Mouse (Mus musculus): ENCODE measurements around the gene Nudcd3. TPM values are rescaled to one million over a fixed set of nuclear protein-coding genes. Genes with fewer than 3 reads are reported as not detected.

Nudcd3 gene
- polyA plus RNA-seq, 1 experiment from 2014 or later = 30.4 TPM

DNA sequence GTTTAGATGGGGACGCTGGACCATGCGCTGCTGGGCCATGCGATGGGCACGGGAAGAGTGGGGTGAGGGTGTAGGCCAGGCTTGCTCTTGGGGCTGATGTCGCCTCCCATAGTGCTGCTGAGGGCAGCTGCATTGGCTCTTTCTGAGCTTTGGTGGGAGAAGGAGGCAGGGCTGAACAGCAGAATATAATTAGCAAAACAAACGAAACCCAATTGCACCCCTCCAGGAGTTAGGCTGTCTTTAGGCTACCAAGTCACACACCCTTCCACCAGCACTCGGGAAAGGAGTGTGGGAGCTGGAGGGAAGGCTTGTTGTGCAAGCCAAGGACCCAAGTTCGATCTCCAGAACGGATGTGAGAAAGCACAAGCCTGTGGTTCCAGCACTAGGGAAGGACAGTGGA is 133.1 kb downstream of the Nudcd3 start:
- H3K9me3 ChIP-seq (ENCODE audit: control insufficient read depth, low read length) = no peaks in the 10 kb centered on the region
- no peak overlapping the region for H3K4me3 ChIP-seq (ENCODE audit: control insufficient read depth in 1 of 2, insufficient read depth in 1 of 2, low read depth in 1 of 2, low read length in 2 of 2)
- 49% methylated on average over 9 of the region's 9 CpGs for WGBS
- H3K4me1 ChIP-seq (ENCODE audit: control insufficient read depth in 2 of 2, insufficient read depth in 2 of 2, low read length in 2 of 2) = peaks cover 0 to 15% of the 10 kb centered on the region in 2 experiments; a peak in 3 of 4 replicates
- ATAC-seq (ENCODE audit: insufficient number of reproducible peaks, insufficient read depth, low FRiP score, low read depth) = no peak
- H3K9ac ChIP-seq (ENCODE audit: low read length) = no peak overlapping the region
- H3K27ac ChIP-seq (replicated peaks in 1 of 2; ENCODE audit: control insufficient read depth in 1 of 2, insufficient read depth in 1 of 2, low read depth in 2 of 2, low read length in 2 of 2) = no peak overlapping the region
- H3K27me3 ChIP-seq (ENCODE audit: control insufficient read depth, insufficient read depth, low read length) = peaks cover 82% of the 10 kb centered on the region
- no peaks in the 10 kb centered on the region for H3K36me3 ChIP-seq (ENCODE audit: control insufficient read depth, insufficient read depth, low read length)
- H3K4me2 ChIP-seq (ENCODE audit: low read length) = no peak overlapping the region

DNA sequence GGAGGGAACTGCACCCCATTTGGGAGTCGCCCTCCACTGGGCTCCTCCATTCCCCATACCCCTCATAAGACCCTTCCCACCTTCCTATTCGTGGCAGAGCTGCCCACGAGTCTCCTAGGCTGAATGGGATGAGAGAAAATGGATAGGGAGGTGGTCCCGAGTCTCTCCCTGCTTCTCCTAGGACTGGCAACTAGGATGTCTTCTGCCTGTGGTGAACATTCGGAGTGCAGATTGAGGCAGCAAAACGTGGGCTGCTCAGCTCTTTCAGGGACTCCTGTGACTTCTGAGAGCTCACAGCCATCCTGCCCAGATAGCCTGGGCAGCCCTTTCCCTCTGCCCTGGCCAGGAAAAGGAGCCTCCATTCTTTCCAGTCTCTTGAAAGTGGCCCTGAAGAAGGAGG is 134.0 kb downstream of the Nudcd3 start, which contains the start of gene Camk2b:
TSS of gene Camk2b (minus strand) at position 187 of the 400 bp plus-strand sequence.
- peak within 1 kb of the TSS; percentile 59 to 60 for H3K4me3 ChIP-seq (ENCODE audit: control insufficient read depth in 1 of 2, insufficient read depth in 1 of 2, low read depth in 1 of 2, low read length in 2 of 2)
- 23% methylated on average over 6 of the region's 6 CpGs for WGBS
- H3K36me3 ChIP-seq (ENCODE audit: control insufficient read depth, insufficient read depth, low read length) = no peaks in the 10 kb centered on the region
- H3K4me2 ChIP-seq (ENCODE audit: low read length) = peak within 1 kb of the TSS; percentile 96
- peaks cover 87% of the 10 kb centered on the region for H3K27me3 ChIP-seq (ENCODE audit: control insufficient read depth, insufficient read depth, low read length)
- no peak for ATAC-seq (ENCODE audit: insufficient number of reproducible peaks, insufficient read depth, low FRiP score, low read depth)
- H3K27ac ChIP-seq (replicated peaks in 1 of 2; ENCODE audit: control insufficient read depth in 1 of 2, insufficient read depth in 1 of 2, low read depth in 2 of 2, low read length in 2 of 2) = no peak within 1 kb of the TSS
- H3K9ac ChIP-seq (ENCODE audit: low read length) = peak within 1 kb of the TSS; percentile 66
- no peaks in the 10 kb centered on the region for H3K9me3 ChIP-seq (ENCODE audit: control insufficient read depth, low read length)
- H3K4me1 ChIP-seq (ENCODE audit: control insufficient read depth in 2 of 2, insufficient read depth in 2 of 2, low read length in 2 of 2) = peaks cover 0 to 15% of the 10 kb centered on the region in 2 experiments; a peak in 3 of 4 replicates

DNA sequence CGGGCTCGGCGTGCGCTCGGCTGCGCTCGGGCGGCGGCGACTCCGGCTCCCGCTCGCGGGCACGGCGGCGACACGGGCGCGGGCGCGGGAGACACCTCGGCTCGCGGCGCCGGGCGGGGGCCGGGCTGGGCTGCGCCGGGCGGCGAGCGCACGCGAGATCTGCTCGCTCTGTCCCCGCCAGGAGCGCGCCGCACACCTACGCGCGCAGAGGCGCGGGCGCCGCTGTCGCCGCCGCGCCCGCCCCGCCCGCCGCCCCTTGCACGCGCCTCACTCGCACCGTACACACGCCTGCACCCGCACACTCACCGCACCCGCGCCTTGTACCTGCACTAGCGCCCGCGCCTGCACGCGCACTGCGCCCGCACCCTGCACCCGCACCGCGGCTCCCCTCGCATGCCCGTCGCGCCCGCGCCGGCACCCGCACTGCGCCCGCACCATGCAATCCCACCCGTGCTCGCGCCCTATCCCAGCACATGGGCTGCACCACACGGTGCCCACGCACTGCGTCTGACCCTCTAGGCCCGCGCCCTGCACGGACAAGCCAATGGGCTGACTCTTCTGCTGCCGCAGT is 134.6 kb downstream of the Nudcd3 start:
- Histone ChIP-seq H3K4me2 (ENCODE audit: low read length) (peak overlapping the region; percentile 96), H3K27me3 (ENCODE audit: control insufficient read depth, insufficient read depth, low read length) (peaks cover 87% of the 10 kb centered on the region), H3K9ac (ENCODE audit: low read length) (peak overlapping the region; percentile 66), H3K4me1 (ENCODE audit: control insufficient read depth in 2 of 2, insufficient read depth in 2 of 2, low read length in 2 of 2) (peaks cover 0 to 15% of the 10 kb centered on the region in 2 experiments; a peak in 3 of 4 replicates), H3K9me3 (ENCODE audit: control insufficient read depth, low read length) (no peaks in the 10 kb centered on the region), H3K4me3 (ENCODE audit: control insufficient read depth in 1 of 2, insufficient read depth in 1 of 2, low read depth in 1 of 2, low read length in 2 of 2) (peak overlapping the region; percentile 59 to 60), H3K27ac (replicated peaks in 1 of 2; ENCODE audit: control insufficient read depth in 1 of 2, insufficient read depth in 1 of 2, low read depth in 2 of 2, low read length in 2 of 2) (no peak overlapping the region), H3K36me3 (ENCODE audit: control insufficient read depth, insufficient read depth, low read length) (no peaks in the 10 kb centered on the region)
- 2% methylated on average over 65 of the region's 95 CpGs for WGBS
- ATAC-seq (ENCODE audit: insufficient number of reproducible peaks, insufficient read depth, low FRiP score, low read depth) = no peak

DNA sequence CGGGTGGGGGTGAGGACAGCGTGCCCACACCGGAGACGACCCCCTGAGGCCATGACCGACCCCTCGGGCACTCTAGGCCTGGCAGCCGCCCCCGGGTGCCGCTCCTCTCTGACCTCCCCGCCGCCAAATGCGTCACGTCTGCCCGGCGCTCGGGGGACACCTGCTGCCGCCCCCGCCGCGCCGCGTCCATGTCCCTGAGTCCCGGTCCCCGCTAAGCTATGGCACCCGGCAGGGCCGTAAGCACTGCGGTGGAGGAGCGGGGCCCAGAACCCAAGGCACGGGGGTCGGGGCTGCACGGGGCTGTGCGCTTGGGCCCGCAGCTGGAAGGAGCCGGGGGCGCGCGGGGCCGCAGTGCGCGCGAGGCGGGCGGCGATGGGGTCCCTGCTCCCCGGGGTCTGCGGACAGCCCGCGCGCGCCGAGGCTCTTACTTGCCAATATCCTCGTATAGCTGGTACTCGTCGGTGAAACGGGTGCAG is 135.1 kb downstream of the Nudcd3 start:
- no peak overlapping the region for H3K27ac ChIP-seq (replicated peaks in 1 of 2; ENCODE audit: control insufficient read depth in 1 of 2, insufficient read depth in 1 of 2, low read depth in 2 of 2, low read length in 2 of 2)
- peak overlapping the region; percentile 96 for H3K4me2 ChIP-seq (ENCODE audit: low read length)
- ATAC-seq (ENCODE audit: insufficient number of reproducible peaks, insufficient read depth, low FRiP score, low read depth) = no peak
- no peaks in the 10 kb centered on the region for H3K36me3 ChIP-seq (ENCODE audit: control insufficient read depth, insufficient read depth, low read length)
- H3K4me1 ChIP-seq (ENCODE audit: control insufficient read depth in 2 of 2, insufficient read depth in 2 of 2, low read length in 2 of 2) = peaks cover 0 to 15% of the 10 kb centered on the region in 2 experiments; a peak in 3 of 4 replicates
- H3K9me3 ChIP-seq (ENCODE audit: control insufficient read depth, low read length) = no peaks in the 10 kb centered on the region
- peak overlapping the region; percentile 59 to 60 for H3K4me3 ChIP-seq (ENCODE audit: control insufficient read depth in 1 of 2, insufficient read depth in 1 of 2, low read depth in 1 of 2, low read length in 2 of 2)
- peaks cover 83% of the 10 kb centered on the region for H3K27me3 ChIP-seq (ENCODE audit: control insufficient read depth, insufficient read depth, low read length)
- WGBS = under 1% methylated on average over 53 of the region's 55 CpGs
- H3K9ac ChIP-seq (ENCODE audit: low read length) = peak overlapping the region; percentile 66

DNA sequence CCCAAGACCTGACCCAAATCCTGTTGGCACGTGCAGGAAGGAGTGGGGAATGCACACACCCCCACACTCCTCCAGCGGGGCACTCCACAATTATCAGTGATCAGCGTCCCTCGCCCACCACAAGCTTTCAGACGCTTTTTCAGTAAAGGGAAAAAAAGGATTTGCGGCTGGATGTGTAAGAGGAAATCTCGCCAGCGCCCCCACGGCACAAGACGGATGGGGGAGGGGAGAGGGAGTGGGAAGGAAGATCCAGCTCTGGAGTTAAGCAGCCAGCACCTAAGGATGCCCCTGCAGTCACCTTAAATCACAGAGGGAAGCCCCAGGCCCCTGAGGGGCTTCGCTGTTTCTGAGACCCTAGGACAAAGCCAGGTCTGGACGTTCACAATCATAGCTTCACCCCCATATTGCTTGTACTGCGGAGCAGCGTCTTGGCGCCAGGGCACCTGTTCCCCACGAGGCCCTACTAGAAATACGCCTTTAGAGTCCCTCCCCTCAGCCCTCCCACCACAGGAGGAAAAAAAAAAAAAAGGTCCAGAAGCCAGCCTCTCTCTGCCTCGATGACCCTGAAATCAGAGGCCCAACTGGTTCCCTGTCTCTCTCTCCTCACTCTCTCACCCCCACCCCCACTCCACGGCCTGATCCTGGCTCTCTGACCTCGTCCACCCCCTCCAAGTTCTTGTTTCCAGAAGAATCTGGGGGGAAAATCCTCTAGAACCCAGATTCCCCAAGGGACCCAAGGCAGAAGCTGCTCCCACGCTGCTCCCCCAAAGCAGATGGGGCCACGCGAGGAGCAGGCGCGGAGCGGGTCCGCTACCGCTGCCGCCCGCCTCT is 135.8 kb downstream of the Nudcd3 start:
- Histone ChIP-seq H3K27ac (replicated peaks in 1 of 2; ENCODE audit: control insufficient read depth in 1 of 2, insufficient read depth in 1 of 2, low read depth in 2 of 2, low read length in 2 of 2) (no peak overlapping the region), H3K9ac (ENCODE audit: low read length) (peak overlapping the region; percentile 66)
- 5% methylated on average over 30 of the region's 30 CpGs for WGBS

DNA sequence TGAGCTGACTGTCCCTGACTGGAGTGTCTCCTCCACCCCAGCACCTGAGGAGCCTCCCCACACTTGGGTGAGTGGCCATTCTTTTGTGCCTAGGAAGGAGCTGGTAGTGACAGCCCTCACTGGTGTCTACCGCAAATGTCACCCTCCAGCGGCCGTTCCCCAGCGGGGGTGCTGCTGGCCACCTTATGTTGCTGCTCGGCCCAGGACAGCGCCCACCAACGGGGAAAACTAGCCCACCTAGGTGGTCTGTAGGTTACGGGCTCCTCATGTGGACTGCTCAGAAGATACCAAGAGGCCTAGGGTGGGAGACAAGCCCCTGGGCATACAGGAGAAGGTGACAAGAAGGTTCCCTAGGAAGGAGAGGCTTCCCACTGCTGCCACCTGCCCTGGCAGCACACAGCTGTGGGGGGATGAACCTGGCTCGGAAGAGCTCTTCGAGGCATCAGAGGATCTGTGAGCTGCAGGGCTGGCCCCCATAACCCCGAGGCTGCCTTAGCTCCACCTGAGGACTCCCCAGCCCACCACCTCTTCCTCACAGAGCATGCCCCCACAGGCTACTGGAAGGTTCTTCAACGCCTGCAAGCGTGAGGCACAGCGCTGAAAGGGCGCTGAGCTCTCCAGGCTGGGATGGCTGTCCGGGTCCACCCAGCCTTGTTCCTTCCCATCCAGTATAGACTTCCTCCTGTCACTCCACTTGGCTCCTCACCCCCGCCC is 136.6 kb downstream of the Nudcd3 start:
- Histone ChIP-seq H3K27me3 (ENCODE audit: control insufficient read depth, insufficient read depth, low read length) (peaks cover 68% of the 10 kb centered on the region), H3K36me3 (ENCODE audit: control insufficient read depth, insufficient read depth, low read length) (no peaks in the 10 kb centered on the region), H3K4me3 (ENCODE audit: control insufficient read depth in 1 of 2, insufficient read depth in 1 of 2, low read depth in 1 of 2, low read length in 2 of 2) (0 out of 4 replicates have a peak overlapping the region, but pooled peaks of 1 of the 2 experiments have one; percentile 60), H3K9ac (ENCODE audit: low read length) (no peak overlapping the region), H3K27ac (replicated peaks in 1 of 2; ENCODE audit: control insufficient read depth in 1 of 2, insufficient read depth in 1 of 2, low read depth in 2 of 2, low read length in 2 of 2) (no peak overlapping the region), H3K4me1 (ENCODE audit: control insufficient read depth in 2 of 2, insufficient read depth in 2 of 2, low read length in 2 of 2) (peaks cover 0 to 15% of the 10 kb centered on the region in 2 experiments; a peak in 3 of 4 replicates), H3K9me3 (ENCODE audit: control insufficient read depth, low read length) (no peaks in the 10 kb centered on the region), H3K4me2 (ENCODE audit: low read length) (peak overlapping the region; percentile 96)
- ATAC-seq (ENCODE audit: insufficient number of reproducible peaks, insufficient read depth, low FRiP score, low read depth) = no peak
- WGBS = 36% methylated on average over 17 of the region's 17 CpGs

More for the DNA sequence above, 135.8 kb downstream of the Nudcd3 start:
- H3K9me3 ChIP-seq (ENCODE audit: control insufficient read depth, low read length) = no peaks in the 10 kb centered on the region
- ATAC-seq (ENCODE audit: insufficient number of reproducible peaks, insufficient read depth, low FRiP score, low read depth) = no peak
- H3K36me3 ChIP-seq (ENCODE audit: control insufficient read depth, insufficient read depth, low read length) = no peaks in the 10 kb centered on the region
- peaks cover 76% of the 10 kb centered on the region for H3K27me3 ChIP-seq (ENCODE audit: control insufficient read depth, insufficient read depth, low read length)
- peak overlapping the region; percentile 96 for H3K4me2 ChIP-seq (ENCODE audit: low read length)
- H3K4me1 ChIP-seq (ENCODE audit: control insufficient read depth in 2 of 2, insufficient read depth in 2 of 2, low read length in 2 of 2) = peaks cover 0 to 15% of the 10 kb centered on the region in 2 experiments; a peak in 3 of 4 replicates
- H3K4me3 ChIP-seq (ENCODE audit: control insufficient read depth in 1 of 2, insufficient read depth in 1 of 2, low read depth in 1 of 2, low read length in 2 of 2) = peak overlapping the region; percentile 59 to 60

DNA sequence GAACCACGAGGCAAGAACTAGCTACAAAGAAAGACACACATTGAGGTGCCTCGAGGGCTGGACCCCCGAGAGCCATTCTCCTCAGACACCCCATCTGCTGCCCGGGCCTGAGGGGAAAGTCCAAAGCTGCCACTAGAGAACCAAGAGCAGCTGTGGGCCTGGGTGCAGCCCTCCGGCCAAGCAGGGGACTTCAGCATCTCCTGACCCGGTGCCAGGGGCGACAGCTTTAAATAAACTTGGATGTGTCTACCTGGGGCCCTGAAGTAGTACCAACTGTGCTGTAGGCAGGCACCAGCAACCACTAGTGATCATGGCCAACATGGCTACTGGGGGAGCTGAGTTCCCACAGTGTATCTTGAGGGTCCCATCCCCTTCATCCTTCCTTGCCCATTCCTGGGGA is 137.2 kb downstream of the Nudcd3 start:
- peaks cover 64% of the 10 kb centered on the region for H3K27me3 ChIP-seq (ENCODE audit: control insufficient read depth, insufficient read depth, low read length)
- 88% methylated on average over 7 of the region's 7 CpGs for WGBS
- ATAC-seq (ENCODE audit: insufficient number of reproducible peaks, insufficient read depth, low FRiP score, low read depth) = no peak; the same call in 1 of the 2 replicates

More for the DNA sequence above, 137.2 kb downstream of the Nudcd3 start:
- Histone ChIP-seq H3K9me3 (ENCODE audit: control insufficient read depth, low read length) (no peaks in the 10 kb centered on the region), H3K4me2 (ENCODE audit: low read length) (no peak overlapping the region), H3K27ac (replicated peaks in 1 of 2; ENCODE audit: control insufficient read depth in 1 of 2, insufficient read depth in 1 of 2, low read depth in 2 of 2, low read length in 2 of 2) (no peak overlapping the region), H3K4me3 (ENCODE audit: control insufficient read depth in 1 of 2, insufficient read depth in 1 of 2, low read depth in 1 of 2, low read length in 2 of 2) (no peak overlapping the region), H3K9ac (ENCODE audit: low read length) (no peak overlapping the region), H3K36me3 (ENCODE audit: control insufficient read depth, insufficient read depth, low read length) (no peaks in the 10 kb centered on the region), H3K4me1 (ENCODE audit: control insufficient read depth in 2 of 2, insufficient read depth in 2 of 2, low read length in 2 of 2) (peaks cover 0 to 12% of the 10 kb centered on the region in 2 experiments; a peak in 3 of 4 replicates)

Data from heart, embryonic 14.5 days (tissue).